Mouse (Mus musculus): Measurements from ENCODE around the gene Car10. TPM values are rescaled to one million over a fixed set of nuclear protein-coding genes. Genes with fewer than 3 reads are reported as not detected.
A peak's percentile ranks its signal among the peaks of the same experiment; 100 is the strongest.

Car10 gene
- polyA plus RNA-seq, 1 experiment: not detected

DNA sequence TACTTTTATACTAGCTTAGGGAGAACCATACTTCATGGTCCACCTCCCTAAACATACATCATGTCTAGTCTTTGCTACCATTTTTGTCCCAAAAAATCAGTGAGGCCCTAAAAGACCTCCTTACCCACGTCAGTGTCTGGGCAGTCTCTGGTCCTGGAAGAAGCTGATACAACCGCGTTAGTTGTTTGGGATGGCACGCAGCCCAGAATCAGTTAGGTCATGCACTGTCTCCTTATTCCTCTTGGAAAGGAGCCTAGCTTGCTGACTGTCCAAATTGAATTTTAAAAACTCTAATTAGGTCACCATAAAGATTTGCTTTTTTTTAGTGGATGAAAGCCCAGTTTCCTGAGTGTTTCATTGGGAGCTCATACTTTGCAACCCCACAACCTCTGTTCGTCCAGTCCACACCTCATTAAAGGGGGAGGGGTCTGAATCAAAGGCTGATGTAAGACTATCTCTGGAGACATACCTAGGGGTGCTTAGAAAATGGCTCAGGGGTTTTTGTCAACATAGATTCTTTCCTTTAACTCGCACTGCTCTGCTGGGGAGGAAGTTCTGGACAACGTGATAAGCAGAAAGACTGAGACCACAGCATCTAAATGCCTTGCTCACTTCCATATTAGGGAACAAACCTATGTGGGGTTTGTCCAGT, 433.3 kb downstream of the Car10 start:
- no peak overlapping the region for H3K4me3 ChIP-seq (ENCODE audit: insufficient read depth, low read length)
- H3K27ac ChIP-seq (ENCODE audit: insufficient read depth, low read depth, low read length): 0 out of 2 replicates have a peak overlapping the region, but pooled peaks have one; percentile 4
- no peak for TF ChIP-seq CTCF (IDR thresholded peaks at IDR 0.05; ENCODE audit: low read depth, low read length)
- TF ChIP-seq POLR2A (IDR thresholded peaks at IDR 0.05; ENCODE audit: borderline replicate concordance, low read depth, low read length): no peak
- peaks cover 11% of the 10 kb centered on the region for H3K4me1 ChIP-seq (ENCODE audit: control insufficient read depth, insufficient read depth, low read length)

DNA sequence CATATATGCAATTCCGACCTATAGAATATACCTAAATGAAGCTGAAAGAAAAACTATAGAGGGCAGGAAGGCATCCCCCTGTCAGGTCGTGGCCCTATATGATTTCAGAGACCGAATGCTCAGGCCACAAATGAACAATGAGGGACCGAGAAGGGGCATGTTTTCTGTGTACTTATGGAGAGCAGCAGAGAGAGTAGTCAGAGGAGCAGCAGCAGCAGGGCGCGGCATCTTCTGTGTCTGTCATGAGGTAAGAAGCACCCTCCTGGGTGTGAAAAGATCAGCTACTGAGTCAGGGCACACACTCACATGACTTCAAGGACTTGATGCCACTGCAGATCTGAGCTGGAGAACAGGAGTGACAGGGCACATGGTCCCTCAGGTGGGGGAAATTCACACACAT, 438.4 kb downstream of the Car10 start:
- no peak overlapping the region for H3K4me3 ChIP-seq (ENCODE audit: insufficient read depth, low read length)
- H3K27ac ChIP-seq (ENCODE audit: insufficient read depth, low read depth, low read length): no peak overlapping the region

DNA sequence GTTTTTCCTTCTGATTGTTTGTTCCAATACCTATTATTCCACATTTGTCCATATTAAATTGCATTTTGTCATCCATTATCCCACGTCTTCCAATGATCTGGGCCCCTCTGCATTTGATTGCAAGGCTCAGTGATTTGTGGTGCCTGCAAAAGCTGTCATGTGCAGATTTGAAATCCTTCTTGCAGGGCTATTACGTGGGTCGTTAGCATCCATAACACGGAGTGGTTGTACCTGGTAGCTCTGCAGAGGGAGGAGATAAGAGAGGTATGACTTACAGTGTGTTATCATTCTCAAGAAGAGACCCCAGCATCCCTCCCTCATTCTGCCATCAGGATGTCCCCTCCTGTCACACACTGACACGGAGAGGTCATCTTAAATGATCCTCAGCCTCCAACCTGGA, 451.1 kb downstream of the Car10 start:
- Histone ChIP-seq H3K27ac (ENCODE audit: insufficient read depth, low read depth, low read length) (no peak overlapping the region), H3K4me1 (ENCODE audit: control insufficient read depth, insufficient read depth, low read length) (no peaks in the 10 kb centered on the region), H3K4me3 (ENCODE audit: insufficient read depth, low read length) (no peak overlapping the region)
- TF ChIP-seq CTCF (IDR thresholded peaks at IDR 0.05; ENCODE audit: low read depth, low read length) (no peak), POLR2A (IDR thresholded peaks at IDR 0.05; ENCODE audit: borderline replicate concordance, low read depth, low read length) (no peak)

More for the DNA sequence above, 438.4 kb downstream of the Car10 start:
- no peak for TF ChIP-seq POLR2A (IDR thresholded peaks at IDR 0.05; ENCODE audit: borderline replicate concordance, low read depth, low read length)
- TF ChIP-seq CTCF (IDR thresholded peaks at IDR 0.05; ENCODE audit: low read depth, low read length): no peak
- peaks cover 2% of the 10 kb centered on the region; the same call in 1 of the 2 replicates for H3K4me1 ChIP-seq (ENCODE audit: control insufficient read depth, insufficient read depth, low read length)

DNA sequence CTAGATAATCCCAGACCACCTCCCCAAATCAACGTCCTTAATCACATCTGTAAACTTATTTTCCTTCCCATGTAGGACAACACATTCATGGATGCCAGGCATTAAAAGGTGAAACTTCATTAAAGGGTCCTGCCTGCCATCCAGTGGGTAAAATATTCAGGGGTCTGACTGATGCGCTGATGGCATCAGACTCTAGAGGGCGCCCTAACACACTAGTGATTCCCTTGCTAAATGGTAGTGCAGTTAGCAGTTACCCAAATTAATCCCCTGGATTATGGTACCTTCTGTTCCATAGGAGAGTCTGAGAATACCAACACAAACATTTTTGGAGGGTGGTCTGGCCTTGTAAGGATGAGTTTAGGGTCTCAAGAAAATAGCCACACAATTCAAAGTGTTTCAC, 453.1 kb downstream of the Car10 start:
- TF ChIP-seq CTCF (IDR thresholded peaks at IDR 0.05; ENCODE audit: low read depth, low read length) (no peak), POLR2A (IDR thresholded peaks at IDR 0.05; ENCODE audit: borderline replicate concordance, low read depth, low read length) (no peak)
- Histone ChIP-seq H3K27ac (ENCODE audit: insufficient read depth, low read depth, low read length) (no peak overlapping the region), H3K4me1 (ENCODE audit: control insufficient read depth, insufficient read depth, low read length) (no peaks in the 10 kb centered on the region), H3K4me3 (ENCODE audit: insufficient read depth, low read length) (no peak overlapping the region)

DNA sequence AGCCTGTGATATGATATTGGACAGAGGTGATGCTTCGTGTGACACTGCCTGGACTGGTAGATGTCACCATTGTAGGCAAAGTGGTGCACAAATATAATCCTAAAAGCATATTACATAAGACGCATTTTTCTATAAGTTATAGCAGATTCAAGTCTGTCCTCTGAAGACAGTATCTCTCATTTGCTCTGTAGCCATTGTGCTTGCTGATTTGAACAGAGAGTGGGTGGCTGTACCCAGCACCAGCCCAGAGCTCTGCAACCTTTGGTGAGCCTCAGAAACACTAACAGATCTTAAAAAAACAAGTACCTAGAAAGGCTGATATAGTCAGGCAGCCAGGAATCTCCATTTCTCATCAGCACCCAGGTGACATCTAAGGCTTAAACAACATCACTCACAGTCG, 461.3 kb downstream of the Car10 start:
- TF ChIP-seq CTCF (IDR thresholded peaks at IDR 0.05; ENCODE audit: low read depth, low read length): no peak
- no peak for TF ChIP-seq POLR2A (IDR thresholded peaks at IDR 0.05; ENCODE audit: borderline replicate concordance, low read depth, low read length)
- Histone ChIP-seq H3K4me1 (ENCODE audit: control insufficient read depth, insufficient read depth, low read length) (no peaks in the 10 kb centered on the region), H3K27ac (ENCODE audit: insufficient read depth, low read depth, low read length) (no peak overlapping the region), H3K4me3 (ENCODE audit: insufficient read depth, low read length) (no peak overlapping the region)

DNA sequence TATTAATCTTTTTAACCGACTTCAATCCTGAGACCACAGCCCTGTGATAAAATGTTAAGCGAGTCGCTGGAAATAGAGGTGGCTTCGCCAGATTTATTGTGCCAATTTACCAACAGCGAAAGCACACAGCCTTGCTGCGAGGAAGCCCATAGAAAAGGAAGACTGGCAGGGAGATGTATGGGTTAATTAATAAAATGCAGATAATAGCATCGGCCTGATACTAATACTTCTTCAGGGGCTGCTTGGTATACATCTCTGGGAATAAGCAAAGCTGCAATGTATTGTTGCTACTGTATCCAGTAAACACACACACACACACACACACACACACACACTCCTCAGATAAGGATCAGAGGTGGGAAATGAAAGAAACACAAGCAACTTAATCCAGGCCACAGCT, 462.7 kb downstream of the Car10 start:
- Histone ChIP-seq H3K4me1 (ENCODE audit: control insufficient read depth, insufficient read depth, low read length) (no peaks in the 10 kb centered on the region), H3K4me3 (ENCODE audit: insufficient read depth, low read length) (no peak overlapping the region), H3K27ac (ENCODE audit: insufficient read depth, low read depth, low read length) (no peak overlapping the region)
- no peak for TF ChIP-seq CTCF (IDR thresholded peaks at IDR 0.05; ENCODE audit: low read depth, low read length)
- TF ChIP-seq POLR2A (IDR thresholded peaks at IDR 0.05; ENCODE audit: borderline replicate concordance, low read depth, low read length): no peak

DNA sequence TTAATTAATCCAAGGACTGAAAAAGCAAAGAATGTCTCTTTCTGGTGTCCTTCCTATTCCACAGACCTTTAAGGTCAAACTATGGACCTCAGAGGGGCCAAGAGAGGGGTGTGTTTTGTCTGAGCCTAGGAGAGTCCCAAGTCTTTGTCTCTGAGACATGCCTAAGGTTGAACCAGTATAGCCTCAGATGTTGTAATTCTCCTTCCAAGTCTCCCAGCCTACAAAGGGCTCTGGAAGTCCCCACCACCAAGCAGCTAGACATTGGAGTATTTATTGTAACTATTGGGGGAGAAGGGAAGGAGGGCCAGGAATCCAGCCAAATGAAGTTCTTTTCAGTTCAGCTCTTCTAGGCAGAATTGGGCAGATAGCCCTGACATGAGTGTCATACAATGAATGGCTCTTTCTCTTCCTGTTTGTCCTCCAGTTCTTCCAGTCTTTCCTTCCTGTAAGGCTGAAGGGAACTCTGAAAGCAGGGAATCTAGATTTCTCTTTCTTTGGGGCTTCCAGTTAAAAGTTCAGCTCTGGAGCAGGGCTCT, 464.6 kb downstream of the Car10 start:
- Histone ChIP-seq H3K27ac (ENCODE audit: insufficient read depth, low read depth, low read length) (no peak overlapping the region), H3K4me3 (ENCODE audit: insufficient read depth, low read length) (no peak overlapping the region), H3K4me1 (ENCODE audit: control insufficient read depth, insufficient read depth, low read length) (no peaks in the 10 kb centered on the region)
- TF ChIP-seq POLR2A (IDR thresholded peaks at IDR 0.05; ENCODE audit: borderline replicate concordance, low read depth, low read length) (no peak), CTCF (IDR thresholded peaks at IDR 0.05; ENCODE audit: low read depth, low read length) (no peak)

DNA sequence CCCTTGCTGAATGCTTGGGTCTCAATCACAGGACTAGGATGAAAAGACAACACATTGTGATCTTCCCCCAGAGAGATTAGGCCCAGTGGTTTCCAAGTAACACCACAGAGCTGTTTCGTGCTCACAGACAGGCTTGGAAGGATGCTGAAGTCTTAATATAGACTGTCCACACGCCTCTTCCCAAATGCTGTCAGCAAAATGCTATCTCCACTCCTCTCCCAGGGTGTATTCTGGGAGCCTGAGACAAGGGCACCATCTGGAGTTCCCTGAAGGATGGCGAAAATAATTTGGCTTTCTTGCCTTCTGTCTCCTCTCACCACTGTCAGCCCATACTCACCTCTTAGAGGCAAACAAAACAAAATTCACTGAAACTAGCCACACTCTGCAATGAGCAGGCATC, 467.9 kb downstream of the Car10 start:
- H3K27ac ChIP-seq (ENCODE audit: insufficient read depth, low read depth, low read length): no peak overlapping the region
- H3K4me3 ChIP-seq (ENCODE audit: insufficient read depth, low read length): no peak overlapping the region
- H3K4me1 ChIP-seq (ENCODE audit: control insufficient read depth, insufficient read depth, low read length): no peaks in the 10 kb centered on the region
- no peak for TF ChIP-seq CTCF (IDR thresholded peaks at IDR 0.05; ENCODE audit: low read depth, low read length)
- no peak for TF ChIP-seq POLR2A (IDR thresholded peaks at IDR 0.05; ENCODE audit: borderline replicate concordance, low read depth, low read length)

DNA sequence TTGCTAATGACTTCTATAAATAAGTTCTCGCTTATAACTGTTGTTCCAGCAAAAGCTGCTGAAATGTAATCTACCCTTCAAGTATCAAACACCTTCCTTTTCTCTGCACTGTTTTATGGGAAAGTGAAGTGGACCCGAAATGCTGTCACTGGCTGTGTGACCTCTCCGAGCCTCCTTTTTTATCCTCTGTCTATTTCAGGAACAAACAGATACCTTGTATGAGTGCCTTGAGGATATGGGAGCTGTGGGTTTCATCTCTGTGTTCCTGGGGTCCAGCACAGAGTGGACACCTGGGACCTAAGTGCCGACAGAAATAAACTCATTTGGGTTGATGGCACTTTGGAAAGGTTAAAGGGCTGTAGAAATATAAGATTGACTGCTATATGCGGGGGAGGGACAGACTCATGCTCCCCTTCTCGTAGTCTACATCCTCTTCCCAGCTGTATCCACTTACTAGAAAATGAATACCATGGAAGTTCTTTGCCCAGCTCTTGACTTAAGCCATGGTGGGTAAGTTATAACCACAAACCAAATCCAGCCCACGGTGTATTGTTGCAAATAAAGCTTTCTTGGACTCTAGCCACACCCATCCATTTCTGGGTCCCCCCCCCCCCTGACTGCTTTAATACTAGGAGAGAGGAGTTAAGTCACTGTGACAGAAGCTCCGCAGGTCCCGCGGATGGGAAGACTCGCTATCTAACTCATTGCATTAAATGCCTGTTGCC, 474.3 kb downstream of the Car10 start:
- TF ChIP-seq POLR2A (IDR thresholded peaks at IDR 0.05; ENCODE audit: borderline replicate concordance, low read depth, low read length): no peak
- TF ChIP-seq CTCF (IDR thresholded peaks at IDR 0.05; ENCODE audit: low read depth, low read length): no peak
- no peaks in the 10 kb centered on the region for H3K4me1 ChIP-seq (ENCODE audit: control insufficient read depth, insufficient read depth, low read length)
- H3K27ac ChIP-seq (ENCODE audit: insufficient read depth, low read depth, low read length): no peak overlapping the region

DNA sequence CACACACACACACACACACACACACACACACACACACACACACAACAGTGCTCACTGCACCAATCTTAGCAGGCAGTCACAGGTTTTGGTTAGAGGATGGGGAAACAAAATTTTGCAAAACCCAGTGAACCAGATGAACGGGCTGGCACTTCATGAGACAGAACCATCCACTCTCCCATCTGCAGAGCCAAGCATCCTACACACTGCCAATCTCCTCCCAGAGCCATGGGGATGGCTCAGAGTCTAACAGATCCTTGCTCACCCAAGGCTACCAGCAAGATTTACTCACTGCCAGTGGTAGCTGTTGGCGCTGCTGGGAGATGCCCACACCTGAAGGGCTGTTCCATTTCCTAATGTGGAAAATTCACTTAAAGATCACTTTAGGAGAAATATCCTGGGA, 479.6 kb downstream of the Car10 start:
- Histone ChIP-seq H3K4me1 (ENCODE audit: control insufficient read depth, insufficient read depth, low read length) (no peaks in the 10 kb centered on the region), H3K4me3 (ENCODE audit: insufficient read depth, low read length) (no peak overlapping the region), H3K27ac (ENCODE audit: insufficient read depth, low read depth, low read length) (no peak overlapping the region)
- TF ChIP-seq CTCF (IDR thresholded peaks at IDR 0.05; ENCODE audit: low read depth, low read length) (no peak), POLR2A (IDR thresholded peaks at IDR 0.05; ENCODE audit: borderline replicate concordance, low read depth, low read length) (no peak)

More for the DNA sequence above, 474.3 kb downstream of the Car10 start:
- H3K4me3 ChIP-seq (ENCODE audit: insufficient read depth, low read length): no peak overlapping the region

All from bone marrow macrophage, adult 2 months (primary cell).